Mouse (Mus musculus) inflammation-experienced regulatory T-cells, adult 6 months (primary cell): ENCODE data around the gene Olfr510. TPM values are rescaled to one million over a fixed set of nuclear protein-coding genes. Genes with fewer than 3 reads are reported as not detected.
"Not testable (repeated sequence)": the region's sequence is repeated elsewhere in the genome, so short reads cannot be mapped to it uniquely, and the experiment has no call there.

ENCODE experiments used
- ATAC-seq: one replicate; pipeline ENCODE4 v1.8.0; 2017
- polyA plus RNA-seq, 3 experiments: library from polyadenylated mRNA; unstranded; fragments of 100-300 nt; shearing (Covaris generic); gene quantifications; one replicate each; pipeline ENCODE4 v1.2.1; 2017

The Olfr510 gene
- not detected for polyA plus RNA-seq

DNA sequence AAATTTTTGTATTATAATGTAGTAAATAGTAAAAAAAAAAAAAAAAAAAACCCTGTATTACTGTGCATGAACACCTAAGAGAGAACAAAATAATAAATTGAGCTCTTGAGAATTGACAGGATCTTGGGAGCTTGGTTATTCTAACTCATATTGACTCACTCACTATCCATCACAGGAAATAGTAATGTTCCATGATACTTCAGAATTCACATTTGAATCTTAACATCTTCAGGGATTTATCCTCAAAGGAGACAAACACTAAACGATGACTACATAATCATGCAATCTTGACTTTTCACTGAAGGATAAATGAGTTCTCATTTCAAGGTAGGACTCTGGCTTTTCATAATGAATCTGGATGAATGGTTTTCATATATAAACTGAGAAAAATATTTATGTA, at the start of gene Olfr510:
Olfr510 (plus strand) TSS at position 301 of the 400 bp plus-strand sequence.
- ATAC-seq = no peak

DNA sequence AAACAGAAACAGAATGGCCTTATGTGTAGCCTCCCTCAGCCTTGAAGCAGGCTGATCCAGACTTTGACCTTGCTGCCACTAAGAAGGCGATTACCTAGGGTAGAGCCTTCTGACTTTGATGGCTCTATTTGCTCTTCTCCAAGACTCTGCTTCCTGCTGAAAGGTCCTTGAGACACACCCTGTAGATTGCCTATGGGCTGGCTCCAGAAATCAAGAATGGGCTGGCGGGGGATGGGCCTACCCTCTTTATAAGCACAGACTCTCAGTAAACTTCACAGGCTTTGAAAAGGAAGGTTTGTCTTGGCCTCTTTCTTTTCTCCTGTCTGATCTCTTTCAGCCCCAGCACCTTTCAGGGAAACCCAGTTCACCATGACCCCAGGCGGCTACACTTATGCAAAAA, 49.4 kb upstream of the Olfr510 start:
- ATAC-seq = not testable (repeated sequence)

DNA sequence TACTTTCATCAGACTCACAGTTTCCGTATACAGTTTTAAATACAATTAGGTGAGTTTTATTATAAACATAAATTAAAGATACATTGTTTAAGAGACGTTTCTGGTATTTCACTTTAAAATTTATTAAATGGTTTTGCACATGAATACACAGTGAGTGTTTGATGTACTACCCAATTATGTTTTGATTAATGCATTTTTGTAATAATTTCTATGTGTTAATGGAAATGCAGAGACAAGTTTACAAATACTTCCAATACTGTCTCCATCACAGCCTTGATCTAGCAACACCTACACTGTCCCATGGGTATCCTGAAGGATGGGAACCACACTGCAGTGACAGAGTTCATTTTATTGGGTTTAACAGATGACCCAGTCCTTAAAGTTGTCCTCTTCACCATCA, 44.7 kb upstream of the Olfr510 start, which contains the start of gene Olfr507:
Olfr507 (plus strand) TSS at position 301 of the 400 bp plus-strand sequence.
- ATAC-seq = no peak

DNA sequence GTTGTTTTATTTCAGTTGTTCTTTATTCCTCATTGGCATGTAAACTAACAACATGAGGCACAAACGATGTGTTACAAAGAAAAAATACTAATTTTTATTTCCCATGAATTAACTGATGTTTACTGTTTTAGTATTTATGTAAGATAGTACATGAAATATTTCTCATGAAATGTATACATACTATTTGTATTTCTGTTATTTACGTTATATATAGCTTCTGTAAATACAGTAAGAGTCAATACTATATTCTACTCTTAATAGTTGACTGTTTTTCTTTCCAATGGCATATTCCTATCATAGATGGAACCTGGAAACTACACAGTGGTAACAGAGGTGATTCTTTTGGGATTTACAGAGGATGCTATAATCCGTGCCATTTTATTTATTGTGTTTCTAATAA, 36.5 kb upstream of the Olfr510 start, which contains the start of gene Olfr508:
Olfr508 (plus strand) TSS at position 301 of the 400 bp plus-strand sequence.
- ATAC-seq = no peak

DNA sequence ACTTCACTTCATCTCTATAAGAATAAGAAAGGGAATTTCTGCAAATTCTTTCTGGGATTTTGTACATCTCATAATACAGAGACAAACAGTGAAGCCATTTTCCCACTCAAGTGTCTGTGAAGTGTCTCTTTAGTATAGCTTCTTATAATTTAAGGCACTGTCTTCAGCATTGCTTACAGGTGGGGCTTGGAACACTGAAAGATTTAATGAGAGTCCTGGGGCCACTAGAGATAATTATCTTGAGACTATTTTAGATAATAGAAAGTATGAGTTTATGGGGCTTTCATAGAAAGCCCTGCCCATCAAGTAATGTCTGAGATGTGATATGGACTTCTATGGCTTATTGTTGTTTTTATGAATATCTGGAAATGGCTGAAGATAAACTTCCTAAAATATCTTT, 14.4 kb upstream of the Olfr510 start, which contains the start of gene Olfr509:
Olfr509 (minus strand) TSS at position 101 of the 400 bp plus-strand sequence.
- ATAC-seq = no peak

DNA sequence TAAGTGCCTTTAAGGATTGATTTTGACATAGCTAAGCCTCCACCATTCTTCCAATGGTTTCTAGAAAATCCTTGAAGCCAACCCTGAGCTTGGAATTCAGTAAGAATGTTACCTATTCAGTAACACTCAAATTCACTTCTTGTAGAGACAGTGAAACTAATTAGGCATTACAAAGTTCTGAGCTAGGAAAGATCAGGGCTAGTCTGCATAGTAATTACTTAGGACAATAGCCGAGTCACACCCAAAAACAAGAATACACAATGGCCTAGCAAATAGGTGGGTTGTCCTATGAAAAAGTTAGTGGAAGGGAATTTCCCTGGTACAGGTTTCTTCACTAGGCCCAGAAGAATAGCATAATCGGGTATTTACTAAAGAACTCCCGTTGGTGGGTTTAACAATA, 3.8 kb upstream of the Olfr510 start:
- no peak for ATAC-seq

DNA sequence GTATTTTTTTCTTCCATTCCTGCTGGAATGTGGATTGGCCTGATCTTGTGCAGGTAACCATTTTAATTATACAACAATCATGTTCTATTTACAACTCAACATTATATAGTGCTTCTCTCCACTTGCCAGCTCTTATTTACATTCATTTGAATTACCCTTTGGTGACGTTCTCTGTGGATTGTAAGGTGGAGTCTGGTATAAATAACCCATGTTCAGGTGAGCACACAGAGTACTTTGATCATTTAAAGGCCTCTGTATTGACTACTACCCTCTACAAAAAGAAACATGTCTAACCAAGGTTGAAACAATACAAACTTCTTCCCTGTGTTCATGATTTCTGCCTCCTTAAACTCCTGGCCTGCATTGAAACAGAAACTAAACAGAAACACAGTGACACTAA, 4.8 kb downstream of the Olfr510 start:
- ATAC-seq = no peak

DNA sequence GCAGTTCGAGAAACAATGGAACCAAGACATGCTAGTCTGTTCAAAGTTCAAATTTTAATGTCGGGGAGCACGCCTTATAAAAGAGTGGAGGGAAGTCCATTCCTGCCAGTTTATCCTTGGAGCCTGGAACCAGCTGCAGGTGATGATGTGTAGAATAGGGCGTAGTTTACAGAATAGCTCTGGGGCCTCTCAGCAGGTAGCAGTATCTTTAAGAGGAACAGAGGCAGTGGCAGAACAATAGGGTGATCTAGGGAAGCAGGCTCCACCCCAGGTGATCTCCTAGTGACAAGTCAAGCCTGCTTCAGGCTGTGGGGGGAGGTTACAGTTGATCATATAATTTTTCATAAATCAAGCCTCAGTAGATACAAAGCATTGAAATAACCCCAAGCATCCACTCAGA, 12.7 kb downstream of the Olfr510 start:
- ATAC-seq = no peak

DNA sequence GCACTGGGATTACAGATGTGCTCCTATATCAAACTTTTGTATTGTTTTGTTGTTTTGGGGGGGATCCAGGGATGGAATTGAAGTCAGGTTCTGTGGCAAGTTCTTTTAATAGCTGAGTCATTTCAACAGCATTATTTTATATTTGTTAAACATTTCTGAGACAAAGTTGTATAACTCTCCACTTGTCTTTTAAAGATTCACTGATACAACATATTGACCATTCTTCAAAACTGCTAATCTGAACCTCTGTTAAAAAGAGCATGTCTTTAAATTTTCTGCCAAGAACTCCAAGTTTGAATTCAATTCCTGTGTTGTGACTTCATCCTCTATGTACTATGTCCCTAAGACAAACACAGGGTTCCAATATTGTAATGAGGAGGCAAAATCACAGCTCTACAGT, 46.8 kb downstream of the Olfr510 start, which contains the start of gene Olfr512:
Olfr512 (plus strand) TSS at position 301 of the 400 bp plus-strand sequence.
- ATAC-seq = no peak

Other genes starting within 250 kb of the Olfr510 start
- gene Olfr497, start 246.0 kb upstream of the Olfr510 start, polyA plus RNA-seq = not detected
- gene Olfr498, start 201.1 kb upstream of the Olfr510 start, polyA plus RNA-seq = not detected
- not detected for gene Olfr502, start 141.4 kb upstream of the Olfr510 start, polyA plus RNA-seq
- not detected for gene Olfr503, start 121.9 kb upstream of the Olfr510 start, polyA plus RNA-seq
- not detected for gene Olfr504, start 100.6 kb upstream of the Olfr510 start, polyA plus RNA-seq
- gene Olfr506, start 55.6 kb upstream of the Olfr510 start, polyA plus RNA-seq = not detected
- not detected for gene Olfr507, start 44.6 kb upstream of the Olfr510 start, polyA plus RNA-seq
- gene Olfr508, start 36.4 kb upstream of the Olfr510 start, polyA plus RNA-seq = not detected
- gene Olfr509, start 14.5 kb upstream of the Olfr510 start, polyA plus RNA-seq = not detected
- gene Olfr512, start 46.9 kb downstream of the Olfr510 start, polyA plus RNA-seq = not detected
- not detected for gene Olfr513, start 84.6 kb downstream of the Olfr510 start, polyA plus RNA-seq
- gene Olfr514, start 159.6 kb downstream of the Olfr510 start, polyA plus RNA-seq = not detected
- gene Olfr516, start 184.1 kb downstream of the Olfr510 start, polyA plus RNA-seq = not detected
- not detected for gene Olfr517, start 206.0 kb downstream of the Olfr510 start, polyA plus RNA-seq
- gene Olfr518, start 218.6 kb downstream of the Olfr510 start, polyA plus RNA-seq = not detected
- not detected for gene Olfr519, start 228.0 kb downstream of the Olfr510 start, polyA plus RNA-seq